Mouse (Mus musculus) liver, adult 2 months (tissue): ENCODE measurements at regions not wholly inside any gene's neighbourhood (a gene's known extent, or its start where the extent isn't known, plus 50 kb on each side); places are given as distances from the start of the nearest gene placed in this dataset.
A peak's percentile ranks its signal among the peaks of the same experiment; 100 is the strongest.

Experiments used
- DNase-seq: peaks from one replicate; pipeline ENCODE4 v3.0.0-alpha.2; 2011; ENCODE audit warnings: low read depth, low spot score; ENCODE audit errors: extremely low read depth
- H3K27ac ChIP-seq: fragments of 200-500 bp; replicated peaks from 2 replicates; pipeline ENCODE4 v1.5.1; 2012; ENCODE audit warnings: low read depth, mild to moderate bottlenecking, control low read depth, inconsistent platforms, low read length; ENCODE audit not compliant: insufficient read depth
- H3K27me3 ChIP-seq: fragments of 200-500 bp; 2 replicates; pipeline ENCODE4 v1.6.1; 2012; ENCODE audit warnings: mild to moderate bottlenecking, moderate library complexity, low read length, inconsistent platforms; ENCODE audit not compliant: control insufficient read depth, insufficient read depth
- H3K36me3 ChIP-seq: fragments of 200-500 bp; 2 replicates; pipeline ENCODE4 v1.6.1; 2012; ENCODE audit warnings: low read length, inconsistent platforms; ENCODE audit not compliant: control insufficient read depth, insufficient read depth
- H3K4me1 ChIP-seq: fragments of 200-500 bp; 2 replicates; pipeline ENCODE4 v1.6.1; 2011; ENCODE audit warnings: low read length; ENCODE audit not compliant: control insufficient read depth, insufficient read depth
- H3K4me3 ChIP-seq: fragments of 200-500 bp; 2 replicates; pipeline ENCODE4 v1.5.1; 2011; ENCODE audit warnings: low read depth, mild to moderate bottlenecking, control low read depth, low read length, moderate library complexity; ENCODE audit not compliant: insufficient read depth
- H3K79me2 ChIP-seq: fragments of 200-500 bp; 2 replicates; pipeline ENCODE4 v1.6.1; 2012; ENCODE audit warnings: inconsistent platforms, mild to moderate bottlenecking, low read length, moderate library complexity; ENCODE audit not compliant: control insufficient read depth, insufficient read depth
- H3K9ac ChIP-seq: fragments of 200-500 bp; 2 replicates; pipeline ENCODE4 v1.6.1; 2012; ENCODE audit warnings: low read depth, mild to moderate bottlenecking, control low read depth, inconsistent platforms, low read length
- CTCF ChIP-seq: fragments of 200-500 bp; IDR thresholded peaks from 2 replicates; pipeline ENCODE4 v1.5.1; 2011; ENCODE audit warnings: low read depth, low read length, control low read depth
- POLR2A ChIP-seq: fragments of 200-500 bp; IDR thresholded peaks from 2 replicates; pipeline ENCODE4 v1.6.1; 2011; ENCODE audit warnings: low read length, control low read depth; ENCODE audit not compliant: insufficient read depth; ENCODE audit errors: extremely low read depth
- WGBS: fragments of 180-500 bp; shearing (Covaris S2); methylation state at CpG from one replicate; pipeline ENCODE4 v1.1.7; 2018; 5-methylcytosine and 5-hydroxymethylcytosine counted together

DNA sequence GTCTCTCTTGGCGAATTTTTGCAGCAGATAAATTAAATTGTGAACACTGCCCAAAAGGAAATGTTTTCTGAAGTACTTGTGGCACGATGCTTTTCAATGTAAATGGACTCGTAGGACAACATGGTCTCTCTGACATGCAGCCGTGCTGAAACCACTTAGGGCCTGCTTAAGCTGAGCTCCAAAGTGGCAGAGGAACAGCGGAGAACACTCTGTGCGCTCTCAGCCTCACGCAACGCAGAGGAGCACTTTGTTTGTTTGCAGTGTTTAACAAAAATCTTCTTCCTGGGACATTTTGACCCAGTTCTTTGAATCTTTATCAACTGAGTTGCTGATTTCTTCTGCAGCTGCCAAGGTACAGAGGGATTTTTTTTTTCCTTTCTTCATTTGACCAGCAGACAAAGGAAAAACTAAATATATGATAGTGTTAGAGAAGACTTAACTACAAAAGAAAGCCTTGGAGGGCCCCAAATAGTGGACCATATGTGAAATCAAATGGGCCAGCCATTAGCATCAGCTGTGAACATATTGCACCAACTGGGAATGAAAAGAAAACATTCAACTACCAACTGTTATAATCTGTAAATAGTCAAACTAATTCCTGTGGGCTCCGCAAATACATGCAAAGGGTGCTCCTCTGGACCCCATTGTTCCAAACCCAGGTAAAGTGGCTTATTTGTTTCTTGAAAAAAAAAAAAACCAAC lies 639.5 kb downstream of the Rwdd3 start:
- H3K27me3 ChIP-seq = no peaks in the 10 kb centered on the region
- no peak overlapping the region for H3K9ac ChIP-seq
- no peaks in the 10 kb centered on the region for H3K79me2 ChIP-seq
- no peak overlapping the region for H3K27ac ChIP-seq
- DNase-seq = no peak
- H3K4me1 ChIP-seq = no peaks in the 10 kb centered on the region
- 54% methylated on average over 9 of the region's 9 CpGs for WGBS
- no peak for TF ChIP-seq CTCF
- no peak for TF ChIP-seq POLR2A
- no peaks in the 10 kb centered on the region for H3K36me3 ChIP-seq
- no peak overlapping the region for H3K4me3 ChIP-seq

DNA sequence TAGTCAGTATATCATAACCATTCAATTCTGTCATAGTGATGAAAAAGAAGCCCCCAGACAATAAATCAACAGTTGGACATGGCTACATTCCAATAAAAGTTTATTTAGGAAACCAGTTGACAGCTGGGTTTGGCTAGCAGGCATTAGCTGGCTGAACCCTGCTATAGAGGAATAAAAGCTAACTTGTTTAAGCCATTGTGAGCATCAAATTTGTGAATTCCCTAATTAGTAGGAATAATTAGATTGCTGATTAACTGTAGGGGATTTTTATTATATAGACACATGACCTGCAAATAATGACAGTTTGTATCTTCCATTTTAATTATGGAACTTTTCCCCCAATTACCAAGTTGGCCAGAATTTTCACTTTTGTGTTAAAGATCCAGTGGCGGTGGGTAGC lies 659.8 kb downstream of the Rwdd3 start:
- no peaks in the 10 kb centered on the region for H3K4me1 ChIP-seq
- 97% methylated on average over 1 of the region's 1 CpGs for WGBS
- no peaks in the 10 kb centered on the region for H3K79me2 ChIP-seq
- TF ChIP-seq POLR2A = no peak
- TF ChIP-seq CTCF = no peak
- H3K27ac ChIP-seq = no peak overlapping the region
- no peak overlapping the region for H3K9ac ChIP-seq
- no peak overlapping the region for H3K4me3 ChIP-seq
- H3K36me3 ChIP-seq = no peaks in the 10 kb centered on the region
- no peak for DNase-seq
- H3K27me3 ChIP-seq = no peaks in the 10 kb centered on the region

DNA sequence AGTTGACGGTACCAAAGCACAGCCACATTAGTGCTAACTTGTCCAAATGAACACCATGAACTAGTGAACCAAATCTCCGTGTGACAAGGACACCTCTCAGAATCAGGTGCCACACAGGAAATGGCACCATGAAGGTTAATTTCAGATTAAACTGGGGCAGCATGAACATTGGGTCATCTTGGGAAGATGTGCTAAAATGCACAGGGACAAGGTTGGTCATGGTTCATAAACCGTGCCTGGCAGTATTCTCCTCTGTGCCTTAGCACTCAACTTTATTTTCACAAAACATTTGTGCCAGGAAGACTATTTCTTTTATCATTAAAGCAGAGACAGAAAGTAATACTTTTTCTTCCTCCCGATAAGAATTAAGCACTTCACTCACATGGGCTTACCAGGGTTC lies 672.6 kb downstream of the Rwdd3 start:
- Histone ChIP-seq H3K27me3 (no peaks in the 10 kb centered on the region), H3K36me3 (no peaks in the 10 kb centered on the region), H3K9ac (no peak overlapping the region), H3K79me2 (no peaks in the 10 kb centered on the region), H3K27ac (no peak overlapping the region), H3K4me3 (no peak overlapping the region), H3K4me1 (no peaks in the 10 kb centered on the region)
- no peak for DNase-seq
- 83% methylated on average over 4 of the region's 4 CpGs for WGBS
- TF ChIP-seq POLR2A (no peak), CTCF (no peak)

DNA sequence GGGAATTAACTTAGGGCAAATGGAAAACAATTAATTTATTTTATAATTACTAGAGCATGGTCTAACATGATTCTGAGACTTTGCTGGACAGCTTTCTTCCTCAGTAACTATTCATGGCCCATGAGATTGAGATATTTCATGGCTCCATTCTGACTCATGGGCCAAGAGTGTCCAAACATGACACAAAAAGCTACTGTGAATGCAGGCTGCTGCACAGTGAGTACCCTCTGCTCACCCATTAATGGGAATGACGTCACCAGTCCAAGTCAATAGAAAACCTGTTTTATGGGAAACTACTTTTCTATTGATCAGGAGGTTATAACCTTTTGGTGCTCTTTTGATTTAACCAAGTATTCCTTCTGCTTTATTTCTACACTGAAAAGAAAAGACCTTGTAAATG lies 693.6 kb downstream of the Rwdd3 start:
- no peak overlapping the region for H3K9ac ChIP-seq
- no peaks in the 10 kb centered on the region for H3K4me1 ChIP-seq
- no peaks in the 10 kb centered on the region for H3K79me2 ChIP-seq
- DNase-seq = no peak
- no peak for TF ChIP-seq CTCF
- no peak for TF ChIP-seq POLR2A
- H3K27ac ChIP-seq = no peak overlapping the region
- H3K36me3 ChIP-seq = no peaks in the 10 kb centered on the region
- no peaks in the 10 kb centered on the region for H3K27me3 ChIP-seq
- H3K4me3 ChIP-seq = no peak overlapping the region
- WGBS = 59% methylated on average over 1 of the region's 1 CpGs

DNA sequence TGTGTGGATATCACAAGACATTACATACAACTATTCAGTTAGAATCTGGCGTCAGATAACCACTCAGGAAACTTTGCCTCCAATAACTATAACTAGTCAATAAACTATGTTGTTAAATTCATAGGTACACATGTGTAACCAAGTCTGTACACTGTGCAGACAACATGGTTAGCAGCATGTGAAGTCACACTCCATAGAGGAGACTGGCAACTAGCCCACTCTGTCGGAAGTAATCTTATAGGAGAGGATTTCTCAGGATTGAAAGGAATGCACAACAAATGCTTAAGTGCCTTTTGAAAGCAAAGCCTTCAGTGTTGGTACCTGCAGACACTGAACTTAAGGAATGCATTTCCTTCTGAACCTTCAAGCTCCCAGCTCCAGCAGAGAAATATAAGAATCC lies 693.0 kb upstream of the Ptbp2 start:
- TF ChIP-seq POLR2A (no peak), CTCF (no peak)
- no peak overlapping the region for H3K27ac ChIP-seq
- WGBS = 68% methylated on average over 2 of the region's 2 CpGs
- no peaks in the 10 kb centered on the region for H3K36me3 ChIP-seq
- no peak overlapping the region for H3K9ac ChIP-seq
- H3K27me3 ChIP-seq = no peaks in the 10 kb centered on the region
- H3K4me3 ChIP-seq = no peak overlapping the region
- no peaks in the 10 kb centered on the region for H3K79me2 ChIP-seq
- H3K4me1 ChIP-seq = no peaks in the 10 kb centered on the region
- DNase-seq = no peak

DNA sequence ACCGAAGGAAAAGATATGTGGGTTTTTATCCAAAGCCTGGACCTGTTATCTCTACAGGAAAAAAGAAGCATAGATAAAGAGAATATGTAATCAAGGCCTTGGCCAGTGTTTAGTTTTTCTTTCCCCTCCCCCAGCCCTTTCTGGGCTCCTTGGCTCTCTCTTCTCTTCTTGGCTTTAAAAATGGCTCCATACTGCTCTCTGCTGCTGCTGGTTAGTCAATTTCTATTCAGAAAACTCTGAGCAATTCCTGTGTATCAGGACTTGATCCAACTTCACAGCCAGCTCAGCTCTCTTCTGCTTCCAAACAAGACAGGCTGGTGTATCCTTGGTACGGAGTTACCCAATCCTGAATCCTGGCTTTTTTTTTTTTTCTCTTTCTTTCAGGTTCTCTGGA lies 689.4 kb upstream of the Ptbp2 start:
- 44% methylated on average over 2 of the region's 2 CpGs for WGBS
- no peak for TF ChIP-seq POLR2A
- peak; percentile 2 for DNase-seq

More for the DNA sequence above, 689.4 kb upstream of the Ptbp2 start:
- no peak overlapping the region for H3K9ac ChIP-seq
- no peak overlapping the region for H3K4me3 ChIP-seq
- H3K36me3 ChIP-seq = no peaks in the 10 kb centered on the region
- H3K27me3 ChIP-seq = no peaks in the 10 kb centered on the region
- H3K4me1 ChIP-seq = no peaks in the 10 kb centered on the region
- H3K27ac ChIP-seq = no peak overlapping the region
- H3K79me2 ChIP-seq = no peaks in the 10 kb centered on the region
